Mouse (Mus musculus) cerebellum, adult 9-10 months (tissue): ENCODE results near the gene Cdc42.

Source experiments
- DNase-seq: peaks from one replicate; pipeline ENCODE4 v3.0.0; 2022

The Cdc42 gene

DNA sequence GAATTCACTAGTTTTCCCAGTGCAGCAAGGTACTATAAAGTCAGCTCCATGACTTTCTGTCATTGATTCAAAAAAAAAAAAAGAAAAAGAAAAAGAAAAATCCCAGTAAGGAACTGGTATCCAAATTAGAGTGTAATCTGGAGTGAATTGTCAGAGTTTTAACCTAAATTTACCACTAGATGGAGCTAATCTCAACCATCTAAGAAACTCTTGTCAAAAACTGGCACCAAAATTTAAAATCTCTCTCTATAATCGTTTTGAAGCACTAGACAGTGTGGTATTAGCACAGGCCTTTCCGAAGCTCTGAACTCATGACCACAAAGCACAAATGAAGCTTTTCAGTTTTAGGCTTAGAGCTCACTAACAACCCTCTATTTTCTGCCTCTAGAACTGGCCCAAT is 44.0 kb downstream of the Cdc42 start:
- DNase-seq: peak; percentile 68

DNA sequence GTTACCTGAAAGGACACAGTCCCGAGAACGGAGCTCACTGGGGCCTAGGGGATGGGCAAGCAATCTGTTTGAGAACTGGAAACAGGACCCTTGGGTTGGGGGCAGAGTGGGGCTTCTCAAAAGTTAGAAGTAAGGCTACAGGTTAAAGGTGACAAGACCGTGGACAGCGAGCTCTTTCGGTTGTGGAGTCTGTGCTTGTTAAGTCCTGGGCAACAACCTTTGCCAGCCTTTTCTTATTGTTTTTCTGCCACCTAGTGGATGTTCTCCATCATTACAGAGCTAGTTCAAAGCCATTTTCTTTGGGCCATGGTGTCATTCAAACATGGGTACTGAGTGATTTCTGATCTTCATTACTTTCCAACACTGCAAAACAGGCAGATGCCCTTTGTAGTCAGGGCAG is 49.1 kb downstream of the Cdc42 start:
- DNase-seq: peak; percentile 77

DNA sequence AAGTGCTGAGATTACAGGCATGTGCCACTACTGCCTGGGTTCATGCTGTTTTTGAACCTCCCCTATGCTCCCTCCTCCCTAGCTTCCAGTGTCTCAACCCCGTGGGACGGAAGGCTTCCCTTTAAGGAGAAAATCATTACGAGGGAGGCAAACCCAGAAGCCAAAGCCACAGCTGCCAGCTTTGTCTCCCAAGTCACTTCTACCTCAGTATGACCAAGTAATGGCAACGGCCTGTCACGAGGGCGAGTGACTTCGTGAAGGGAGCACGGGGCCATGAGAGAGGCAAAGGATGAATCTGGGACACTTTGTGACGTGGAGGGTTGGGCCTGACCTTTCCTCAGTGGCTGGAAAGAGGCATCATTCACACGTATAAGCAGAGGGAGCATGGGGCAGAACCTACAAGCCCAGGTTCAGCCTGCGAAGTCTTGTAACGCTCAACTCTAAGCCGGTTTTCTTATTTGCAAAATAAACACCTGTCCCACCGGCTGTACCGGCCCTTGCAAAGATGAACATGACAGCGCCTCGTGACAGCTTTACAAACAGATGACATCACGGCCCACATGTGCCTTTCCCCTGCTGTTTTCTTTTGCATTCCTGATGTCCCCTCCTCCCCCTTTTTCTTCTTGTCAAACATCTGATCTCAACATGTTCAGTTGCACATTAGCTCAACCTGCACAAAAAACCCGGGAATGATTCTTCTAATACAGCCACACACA is 50.4 kb downstream of the Cdc42 start:
- DNase-seq: no peak

DNA sequence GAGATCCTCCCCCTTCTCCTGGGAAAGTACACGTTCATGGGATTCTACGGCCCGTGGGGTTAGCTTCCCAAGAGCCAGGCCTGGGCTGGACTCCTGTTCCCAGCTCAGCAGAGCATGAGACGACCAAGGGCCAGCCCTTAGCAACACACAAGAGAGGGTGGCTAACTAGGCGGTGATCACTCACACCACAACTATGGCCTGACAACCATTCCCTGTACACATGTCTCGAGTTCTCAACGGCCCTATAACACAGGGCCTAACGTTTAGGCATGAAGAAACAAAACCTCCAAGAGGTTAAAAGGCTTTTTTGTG is 51.0 kb downstream of the Cdc42 start:
- no peak for DNase-seq

DNA sequence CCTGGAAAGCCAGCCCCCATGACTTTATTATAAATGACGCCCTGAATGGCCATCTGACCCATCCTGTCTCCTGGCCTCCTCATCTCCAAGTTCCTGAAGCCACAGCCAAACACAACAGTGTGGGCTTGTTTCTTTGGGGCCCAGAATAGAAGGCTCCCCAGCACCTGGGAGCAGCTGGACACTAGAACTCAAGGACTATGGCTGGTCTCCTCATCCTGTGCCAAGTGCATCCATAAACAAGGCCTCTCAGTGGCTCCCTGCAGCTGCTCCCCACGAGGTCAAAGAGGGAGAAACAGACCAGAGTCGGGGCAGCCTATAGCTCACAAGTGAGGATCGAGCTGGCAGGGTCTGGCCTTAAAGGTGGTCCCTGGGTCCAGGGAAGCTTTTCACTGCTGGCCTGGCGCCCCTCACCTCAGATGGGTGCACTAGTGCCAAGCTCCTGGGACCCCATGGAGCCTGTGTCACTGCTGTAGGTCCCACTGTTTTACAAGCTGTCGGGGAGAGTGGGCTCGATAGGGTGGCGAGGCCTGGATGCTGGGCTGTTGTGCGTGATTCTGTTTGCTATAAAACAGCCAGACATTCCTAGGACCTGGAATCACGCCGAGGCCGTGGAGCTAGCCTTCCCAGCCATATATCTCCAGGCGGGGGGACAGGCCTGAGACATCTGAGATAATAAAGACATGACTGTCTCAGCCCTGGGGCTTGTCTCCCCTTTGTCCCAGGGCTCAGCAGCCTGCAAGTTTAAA is 51.5 kb downstream of the Cdc42 start:
- DNase-seq: no peak

DNA sequence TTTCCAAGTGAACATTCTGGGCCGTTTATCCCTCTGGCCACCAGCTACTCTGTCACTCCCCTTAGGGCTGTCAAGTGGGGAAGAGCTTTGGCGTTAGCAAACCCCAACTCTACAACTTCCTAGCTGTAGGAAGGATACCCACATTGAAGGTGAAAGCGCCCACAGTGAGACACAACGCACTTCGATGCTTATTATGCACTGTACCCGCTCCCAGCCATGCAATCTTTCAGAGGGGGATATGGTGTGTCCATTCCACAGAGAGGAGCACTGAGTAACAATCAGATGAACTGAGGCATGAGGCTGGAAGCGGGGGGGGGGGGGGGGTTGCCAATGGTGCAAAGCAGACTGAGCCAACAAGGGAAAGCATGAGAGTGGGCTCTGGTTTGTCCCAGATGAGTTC is 52.5 kb downstream of the Cdc42 start:
- no peak for DNase-seq

DNA sequence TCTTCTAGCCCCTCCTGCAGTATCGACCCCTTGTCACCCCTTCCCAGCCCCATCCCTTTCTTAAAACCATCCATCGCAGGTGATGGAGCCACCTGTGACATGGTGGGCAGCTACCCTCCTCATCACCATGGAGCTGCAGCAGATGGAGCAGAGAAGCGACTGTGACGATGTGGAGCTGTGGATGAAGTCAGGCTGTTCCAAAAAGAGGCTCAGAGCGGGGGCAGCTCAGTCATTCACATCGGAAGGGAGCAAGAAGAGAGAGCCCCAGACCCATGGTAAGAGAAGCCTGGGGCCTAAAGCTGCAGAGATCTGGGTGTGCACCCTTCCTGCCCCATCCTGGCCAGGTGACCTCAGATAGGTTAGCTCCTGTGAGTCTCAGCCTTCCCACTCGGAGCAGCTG is 53.4 kb downstream of the Cdc42 start:
- no peak for DNase-seq

DNA sequence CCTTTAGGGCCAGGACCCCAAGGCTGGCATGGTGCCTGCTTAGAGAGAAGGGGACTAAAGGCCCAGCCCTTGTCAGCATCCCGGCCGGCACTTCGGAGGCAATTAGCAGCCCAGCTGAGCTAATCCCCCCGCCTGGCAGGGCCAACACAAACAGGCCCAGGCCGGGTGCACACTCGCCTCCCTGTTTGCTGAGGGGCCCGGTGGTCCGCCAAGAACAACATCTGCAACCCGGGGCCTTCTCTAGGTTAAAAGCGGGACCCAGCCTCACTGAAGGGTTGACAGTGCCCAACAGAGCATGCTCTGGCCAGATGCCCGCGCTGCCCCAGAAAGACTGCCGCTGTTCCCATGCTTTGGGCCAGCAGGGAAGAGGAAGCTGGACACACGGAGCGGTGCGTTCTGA is 55.9 kb downstream of the Cdc42 start:
- no peak for DNase-seq

DNA sequence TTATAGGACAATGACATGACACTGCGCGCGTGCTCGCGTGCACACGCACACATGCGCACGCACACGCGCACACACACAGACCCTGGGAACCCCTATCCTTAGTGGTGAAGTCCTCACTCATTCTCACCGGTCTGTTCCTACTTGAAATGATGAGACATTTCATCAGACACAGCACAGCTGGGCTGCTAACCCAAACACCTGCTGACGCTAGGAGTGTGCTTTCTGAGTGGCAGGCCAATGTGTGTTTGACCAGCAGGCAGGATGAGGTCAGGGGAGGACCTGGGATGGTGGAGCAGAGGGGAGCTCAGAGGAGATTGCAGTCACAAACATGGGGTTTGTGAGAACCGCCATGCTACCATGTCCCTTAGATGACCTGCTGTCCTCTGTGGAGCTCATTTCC is 57.3 kb downstream of the Cdc42 start:
- DNase-seq: no peak

DNA sequence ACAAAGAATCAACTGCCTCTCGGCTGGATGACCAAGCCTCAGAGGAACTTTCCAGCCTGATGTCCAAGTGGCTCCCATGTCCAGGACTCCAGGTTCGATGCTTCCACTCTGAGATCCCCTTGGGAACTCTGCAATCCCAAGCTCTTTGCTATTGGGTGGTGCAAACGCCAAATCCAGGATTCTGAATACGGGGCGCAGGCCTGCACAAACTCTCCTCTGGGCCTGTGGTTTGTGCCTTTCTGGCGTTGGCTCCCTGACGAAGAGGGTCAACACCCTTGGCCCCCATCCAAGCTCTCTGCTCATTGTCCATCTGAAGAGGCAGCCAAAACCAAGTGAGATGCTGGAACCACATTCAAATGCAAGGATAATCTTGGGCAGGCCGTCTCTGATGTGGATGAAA is 59.1 kb downstream of the Cdc42 start:
- DNase-seq: no peak

DNA sequence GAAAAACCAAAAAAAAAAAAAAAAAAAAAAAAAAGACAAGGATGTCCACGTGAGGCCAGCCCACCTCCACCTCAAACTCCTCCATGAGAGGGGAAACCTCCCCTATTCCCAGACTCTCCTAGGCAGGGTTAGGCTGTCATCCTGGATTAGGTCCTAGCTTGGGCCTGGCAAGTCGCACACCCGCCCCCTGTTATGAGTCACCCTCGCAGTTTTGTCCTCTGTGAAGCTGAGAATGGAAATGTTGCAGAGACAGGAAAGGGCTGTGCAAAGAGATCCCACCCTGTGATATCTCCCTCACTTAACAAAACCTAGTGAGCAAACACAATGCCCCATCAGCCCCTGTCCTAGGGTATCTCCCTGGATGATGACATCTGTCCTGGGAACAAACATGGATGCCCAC is 59.9 kb downstream of the Cdc42 start:
- DNase-seq: no peak

DNA sequence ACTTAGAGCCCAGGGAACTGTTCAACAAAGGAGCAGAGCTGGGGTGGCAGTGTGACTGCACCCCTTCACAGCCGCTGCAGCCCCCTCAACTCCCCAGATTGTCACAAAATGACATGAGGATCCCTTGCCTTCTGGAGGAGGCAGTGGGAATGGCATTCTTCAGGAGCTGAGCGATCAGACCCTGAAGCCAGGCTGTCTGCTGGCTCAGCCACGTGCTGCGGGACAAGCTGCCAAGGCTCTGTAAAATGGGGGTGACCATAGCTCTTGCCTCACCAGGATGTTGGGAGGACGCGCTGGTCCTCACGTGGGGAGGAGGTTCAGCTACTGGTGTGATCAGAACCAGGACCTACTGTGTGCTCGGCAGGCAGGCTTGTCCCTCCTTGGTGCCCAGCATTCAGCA is 62.6 kb downstream of the Cdc42 start:
- DNase-seq: no peak

DNA sequence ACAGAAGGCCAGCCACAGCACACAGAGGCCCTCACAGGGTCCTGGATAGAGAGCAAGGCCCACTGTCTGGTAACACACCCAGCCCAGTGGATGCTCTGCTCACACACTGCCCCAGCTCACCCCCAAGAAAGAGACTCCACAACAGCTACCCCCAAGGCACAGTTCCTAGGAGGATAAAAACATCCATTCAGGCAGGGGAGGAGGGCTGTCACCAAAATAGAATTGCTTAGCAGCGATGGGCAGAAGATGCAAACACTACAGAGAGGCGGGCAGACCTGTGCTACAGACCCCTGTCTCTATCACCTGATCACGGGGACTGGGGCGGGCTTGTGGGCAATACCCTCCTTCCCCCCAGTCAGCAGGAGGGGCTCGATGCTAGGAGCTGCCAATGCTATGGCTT is 63.0 kb downstream of the Cdc42 start:
- DNase-seq: no peak

DNA sequence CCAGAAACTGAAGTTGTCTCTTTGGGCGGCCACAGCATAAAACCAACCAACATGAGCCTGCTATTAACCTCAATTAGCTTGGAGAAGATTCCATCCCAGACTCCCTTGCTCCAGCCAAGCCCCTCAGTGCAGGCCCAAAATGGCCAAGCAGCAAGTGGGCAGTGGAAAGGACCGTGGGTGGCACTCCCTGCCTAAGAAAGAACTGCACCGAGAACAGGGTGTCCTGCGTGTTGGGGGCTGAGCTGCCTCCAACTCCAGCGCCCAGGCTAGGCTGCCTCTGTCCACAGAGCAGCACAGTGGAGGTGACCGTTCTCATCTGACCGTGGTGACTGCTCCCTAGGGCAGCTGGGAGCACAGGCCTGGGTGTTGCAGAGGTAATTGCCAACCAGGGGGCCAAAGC is 63.5 kb downstream of the Cdc42 start:
- no peak for DNase-seq

DNA sequence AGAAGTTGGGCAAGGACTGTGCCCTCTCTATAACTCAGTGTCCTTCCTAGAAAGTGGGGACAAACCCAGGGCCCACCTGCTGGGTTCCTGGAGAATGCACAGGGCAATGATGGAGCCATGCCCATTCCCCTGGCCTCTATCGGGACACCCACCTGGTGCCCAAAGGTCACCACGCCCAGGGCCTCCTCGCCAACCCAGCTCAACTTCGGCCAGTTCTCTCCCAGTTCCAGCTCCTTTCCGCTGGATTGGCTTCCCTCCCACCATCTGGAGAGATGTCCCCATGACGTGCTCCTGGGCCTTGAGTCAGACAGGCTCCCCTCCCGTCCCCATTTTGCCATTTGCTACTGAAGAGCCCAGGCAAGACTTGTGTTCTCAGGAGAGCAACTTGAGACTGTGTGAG is 64.9 kb downstream of the Cdc42 start:
- no peak for DNase-seq

DNA sequence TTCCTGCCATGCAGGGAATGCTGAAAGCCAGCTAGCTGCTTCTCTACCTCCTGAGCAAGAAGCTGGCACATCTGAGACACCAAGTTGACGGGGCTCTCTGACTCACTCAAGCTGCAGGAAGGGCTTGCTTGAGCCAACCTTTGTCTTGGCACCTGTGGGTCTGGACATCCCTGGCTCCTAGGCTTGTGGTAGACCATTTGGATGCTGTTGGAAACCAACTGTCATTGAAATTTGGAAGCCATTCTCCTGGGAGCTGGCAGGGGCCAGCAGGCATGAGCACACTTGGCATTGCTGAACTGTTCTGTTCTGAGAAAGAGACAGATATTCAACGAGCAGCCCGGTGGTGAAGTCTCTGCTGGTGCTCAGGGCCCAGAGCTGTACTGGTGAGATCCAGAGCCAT is 67.3 kb downstream of the Cdc42 start:
- DNase-seq: peak; percentile 86

DNA sequence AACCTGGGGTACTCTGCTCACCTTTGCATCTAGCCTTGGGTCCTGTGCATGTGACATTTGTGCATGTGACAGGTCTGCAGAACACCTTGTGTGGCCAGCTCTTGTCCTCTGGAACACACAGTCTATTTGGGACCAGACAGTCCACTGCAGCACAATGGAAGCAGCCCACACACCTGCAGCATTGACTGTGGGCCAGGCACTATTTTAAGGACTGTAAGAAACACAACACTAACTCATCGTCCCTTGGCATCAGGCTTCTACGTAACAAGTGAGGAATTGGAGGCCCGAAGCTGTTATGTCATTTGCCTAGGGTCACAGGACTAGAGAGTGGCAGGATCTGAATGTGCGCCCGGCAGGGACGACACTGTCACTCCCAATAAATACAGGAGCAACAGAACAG is 67.8 kb downstream of the Cdc42 start:
- DNase-seq: no peak

DNA sequence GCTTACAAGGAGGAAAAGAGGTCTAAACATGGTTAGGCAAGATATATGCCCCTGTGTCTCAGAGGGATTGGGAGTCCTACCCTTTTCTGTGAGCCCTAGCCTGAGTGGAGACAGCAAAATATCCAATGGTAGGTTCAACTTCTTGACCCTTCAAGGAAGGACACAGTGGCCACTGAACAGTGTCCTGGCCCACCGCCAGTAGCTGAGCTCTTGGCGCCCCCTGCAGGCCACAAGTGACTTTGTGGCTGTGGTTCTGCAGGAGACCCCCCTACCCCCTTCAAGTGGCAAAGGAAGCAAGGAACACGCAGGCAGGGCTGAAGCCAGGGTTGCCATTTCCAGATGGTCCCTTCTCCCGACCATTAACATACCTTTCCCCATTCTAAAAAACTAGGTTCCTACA is 69.7 kb downstream of the Cdc42 start:
- DNase-seq: no peak

DNA sequence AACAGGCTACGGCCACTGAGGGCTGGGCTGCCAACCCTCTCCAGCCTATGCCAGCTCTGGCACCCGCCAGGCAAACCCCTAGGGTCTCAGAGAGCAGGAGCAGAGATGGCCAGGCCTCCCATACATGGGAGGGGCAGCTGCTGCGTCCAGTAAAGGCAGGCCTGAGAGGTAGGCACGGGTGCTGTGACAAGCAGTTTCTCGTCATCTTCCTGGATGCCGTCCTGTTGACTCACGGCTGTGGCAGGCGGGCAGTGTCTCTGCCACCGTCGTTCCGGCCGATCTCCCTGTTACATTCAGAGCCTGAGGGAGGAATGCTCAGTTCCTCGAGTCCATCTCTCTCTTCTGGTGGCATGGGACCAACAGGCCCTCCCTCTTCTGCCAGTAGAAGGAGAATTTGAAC is 70.3 kb downstream of the Cdc42 start:
- no peak for DNase-seq

DNA sequence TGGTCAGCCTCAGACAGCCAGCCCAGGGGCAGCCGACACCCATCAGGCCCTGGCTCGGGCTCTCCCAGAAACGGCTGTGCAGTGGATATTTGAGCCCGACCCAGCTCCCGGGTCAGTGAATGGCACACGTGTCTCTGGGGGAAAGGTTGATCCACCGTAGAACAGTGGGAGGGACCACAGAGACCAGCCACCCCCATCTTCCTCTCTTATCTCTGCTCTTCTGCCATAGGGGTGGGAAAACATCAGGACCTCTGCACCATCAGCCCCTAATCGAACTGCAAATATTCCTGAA is 70.9 kb downstream of the Cdc42 start:
- DNase-seq: no peak

DNA sequence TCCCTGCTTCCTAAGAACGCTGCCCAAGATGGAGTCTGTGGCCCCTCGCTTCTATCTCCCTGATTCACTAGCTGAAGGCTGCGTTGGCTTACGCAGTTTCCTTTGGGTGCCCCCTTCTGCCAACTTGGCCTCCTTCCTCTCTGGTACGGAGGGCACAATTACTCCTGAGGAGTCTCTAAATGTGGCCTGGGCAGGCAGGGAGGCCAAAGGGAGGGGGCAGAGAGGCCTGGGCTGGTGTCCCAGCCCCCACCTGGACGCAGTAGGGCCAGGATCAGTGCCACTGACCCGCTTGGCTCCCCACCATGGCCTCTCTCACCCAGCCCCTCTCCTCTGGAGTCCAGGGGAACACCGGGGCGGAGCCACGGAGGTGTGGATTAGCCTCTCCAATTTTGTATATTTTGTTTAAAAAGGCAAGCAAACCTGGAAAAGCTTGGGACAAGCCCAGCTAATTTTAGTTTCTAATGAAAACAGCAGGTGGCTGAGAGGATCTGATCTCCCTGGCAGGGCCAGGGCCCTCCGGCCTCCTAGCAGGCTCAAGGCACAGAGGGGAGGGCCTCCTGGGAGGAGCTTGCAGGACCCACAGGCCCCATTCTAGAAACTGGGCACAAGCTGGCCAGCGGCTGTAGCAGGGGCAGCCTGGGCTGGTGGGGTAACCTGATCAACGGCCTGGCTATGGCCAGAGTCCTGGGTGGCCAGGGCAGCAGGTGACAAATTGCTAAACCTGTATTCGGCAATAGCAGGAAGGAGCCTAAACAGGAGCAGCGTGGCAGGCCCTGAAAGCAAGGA is 71.5 kb downstream of the Cdc42 start:
- no peak for DNase-seq

DNA sequence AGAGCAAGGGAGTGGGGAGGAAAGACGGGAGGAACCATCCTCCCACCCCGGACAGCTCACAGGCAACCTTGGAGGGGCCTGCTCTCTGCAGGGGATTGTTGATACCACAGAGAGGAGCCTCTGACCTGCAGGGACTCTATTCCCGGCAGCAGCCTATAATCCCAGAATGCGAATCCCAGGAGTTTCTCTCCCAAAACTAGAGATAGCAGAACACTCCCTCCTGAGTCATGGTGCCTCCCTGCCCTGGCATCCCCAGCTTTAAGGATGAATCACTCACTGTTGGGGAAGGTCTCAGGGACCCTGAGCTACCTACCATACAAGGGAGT is 74.2 kb downstream of the Cdc42 start:
- DNase-seq: no peak

DNA sequence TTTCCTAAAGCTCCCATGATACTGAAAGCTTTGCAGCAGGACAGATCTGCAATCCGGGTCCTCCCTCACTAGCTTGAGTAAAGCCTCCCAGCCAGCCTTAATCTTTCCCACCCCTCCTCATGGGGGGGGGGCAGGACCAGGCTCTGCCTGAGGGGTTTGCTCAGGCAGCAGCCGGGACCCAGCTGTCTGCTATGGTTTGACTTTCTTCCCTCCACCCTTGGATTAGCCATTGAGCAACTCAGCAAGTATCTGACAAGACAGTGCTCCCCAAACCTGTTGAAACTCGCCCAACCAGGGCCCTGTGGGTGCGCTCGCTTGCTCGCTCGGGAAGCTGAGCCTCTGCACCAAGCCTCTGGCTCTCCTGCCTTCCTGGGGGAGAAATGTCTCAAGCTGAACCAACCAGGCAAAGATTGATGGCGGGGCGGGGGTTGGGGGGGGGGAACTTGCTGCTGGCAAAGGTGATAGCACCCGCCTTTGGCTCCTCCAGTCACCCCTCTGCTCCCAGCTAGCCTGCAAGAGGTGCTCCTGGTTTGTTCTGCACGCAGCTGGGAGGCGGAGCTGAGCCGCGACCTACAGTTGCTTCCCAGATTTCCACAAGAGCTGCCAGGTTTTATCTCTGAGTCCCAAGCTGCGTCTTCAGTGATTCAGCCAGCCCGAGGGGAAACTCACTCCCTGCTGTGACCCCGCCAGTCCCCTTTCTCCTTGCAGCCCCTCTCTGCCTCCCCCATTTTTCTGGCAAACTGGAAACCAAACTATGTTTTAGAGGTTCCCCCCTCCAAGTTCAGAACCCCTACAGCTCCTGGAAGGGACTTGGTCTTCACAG is 74.7 kb downstream of the Cdc42 start:
- no peak for DNase-seq

DNA sequence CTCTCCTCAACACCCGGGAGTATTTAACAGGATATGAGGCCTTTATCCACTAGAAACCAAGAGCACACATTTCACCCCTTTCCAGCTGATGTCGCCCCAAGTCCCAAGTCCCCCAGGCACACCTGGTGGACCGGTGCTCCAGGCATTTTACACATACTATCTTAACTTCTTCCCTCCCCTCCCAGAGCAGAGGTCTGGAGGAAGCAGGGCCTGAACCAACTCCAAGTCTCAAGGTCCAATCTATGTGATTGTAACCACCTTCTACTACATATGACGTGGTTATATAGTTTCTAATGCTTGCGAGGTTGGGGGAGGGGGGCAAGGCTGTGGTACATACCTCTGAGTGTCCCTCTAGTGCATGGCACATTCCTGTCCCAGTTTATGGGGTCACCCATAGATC is 75.4 kb downstream of the Cdc42 start:
- DNase-seq: no peak
